Mouse (Mus musculus): ENCODE measurements around the gene Ndufa12.
A peak's percentile ranks its signal among the peaks of the same experiment; 100 is the strongest.

The Ndufa12 gene

DNA sequence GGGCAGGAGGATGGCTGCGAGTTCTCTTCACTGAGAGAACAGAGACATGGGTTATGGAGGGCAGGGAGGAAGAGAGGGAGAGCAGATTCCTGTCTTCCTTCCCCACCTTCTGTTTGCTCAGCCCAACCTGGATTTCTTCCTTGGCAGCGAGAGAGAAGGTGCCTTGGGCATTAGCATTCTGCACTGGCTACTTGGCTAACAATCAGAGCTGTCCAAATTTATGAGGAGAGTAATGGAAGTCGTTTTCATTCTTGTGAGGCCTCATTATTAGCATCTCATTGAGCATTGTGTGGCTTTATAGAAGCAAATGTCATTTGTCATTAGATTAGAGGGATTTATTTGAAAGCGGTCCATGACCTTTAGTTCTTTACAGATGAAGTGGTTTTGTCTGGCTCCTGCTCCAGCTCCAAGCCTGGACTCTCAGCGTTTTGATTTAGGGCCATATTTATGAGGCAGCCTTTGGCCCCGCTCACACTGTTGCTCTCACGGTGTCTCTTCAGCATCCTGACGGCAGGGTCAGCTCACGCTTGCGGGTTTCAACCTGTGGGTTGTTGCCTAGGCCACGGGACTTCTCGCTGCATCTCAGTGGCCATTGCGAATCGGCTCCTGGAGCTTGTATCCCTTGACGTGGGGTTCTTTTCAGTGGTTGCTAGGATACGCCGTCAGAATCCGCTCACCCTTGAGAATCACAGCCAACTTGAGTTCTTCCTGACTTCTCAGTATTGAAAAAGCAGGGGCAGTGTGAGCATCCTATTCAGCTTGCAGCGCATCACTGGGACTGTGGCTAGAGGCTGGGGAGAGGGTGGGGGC lies 31.9 kb downstream of the Ndufa12 start:
- DNase-seq (ENCODE audit: low spot score) = peak; percentile 18

DNA sequence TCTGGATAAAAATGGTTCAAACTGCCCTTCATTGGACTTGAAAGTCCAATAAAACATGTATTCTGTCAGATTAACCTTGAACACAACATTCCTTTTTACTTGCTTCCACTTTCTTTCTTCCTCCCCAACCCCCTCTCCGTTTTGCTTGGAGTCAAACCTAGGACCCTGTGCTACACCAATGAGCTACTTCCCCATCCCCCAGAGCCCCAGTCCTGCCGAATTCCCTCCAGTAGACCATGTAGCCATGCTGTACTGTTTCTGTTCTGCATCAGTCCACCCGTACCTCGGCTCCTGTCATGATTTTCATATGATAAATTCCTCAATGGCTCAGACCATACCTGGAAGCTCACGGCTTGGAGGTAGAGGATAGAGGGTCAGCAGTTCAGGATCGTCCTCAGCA lies 32.5 kb downstream of the Ndufa12 start:
- DNase-seq (ENCODE audit: low spot score) = no peak

DNA sequence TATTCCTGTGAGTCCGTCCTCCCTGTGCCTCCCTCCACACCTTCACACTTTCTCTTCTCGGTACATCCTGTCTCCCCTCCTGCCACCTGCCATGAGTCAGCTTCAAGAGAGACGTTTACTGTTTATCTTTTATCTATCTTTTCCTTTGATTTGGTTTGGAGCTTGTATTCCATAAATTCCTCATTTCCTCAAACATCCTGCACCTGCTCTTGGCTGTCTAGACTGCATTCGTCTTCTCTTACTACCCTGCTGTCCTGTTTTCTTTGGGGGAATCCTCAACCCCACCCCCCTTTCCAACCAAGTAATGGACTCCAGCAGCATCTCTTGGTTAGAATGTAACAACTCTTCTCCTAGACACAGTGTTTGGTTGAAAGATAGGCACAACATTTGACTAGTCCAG lies 36.7 kb downstream of the Ndufa12 start:
- DNase-seq (ENCODE audit: low spot score) = no peak

DNA sequence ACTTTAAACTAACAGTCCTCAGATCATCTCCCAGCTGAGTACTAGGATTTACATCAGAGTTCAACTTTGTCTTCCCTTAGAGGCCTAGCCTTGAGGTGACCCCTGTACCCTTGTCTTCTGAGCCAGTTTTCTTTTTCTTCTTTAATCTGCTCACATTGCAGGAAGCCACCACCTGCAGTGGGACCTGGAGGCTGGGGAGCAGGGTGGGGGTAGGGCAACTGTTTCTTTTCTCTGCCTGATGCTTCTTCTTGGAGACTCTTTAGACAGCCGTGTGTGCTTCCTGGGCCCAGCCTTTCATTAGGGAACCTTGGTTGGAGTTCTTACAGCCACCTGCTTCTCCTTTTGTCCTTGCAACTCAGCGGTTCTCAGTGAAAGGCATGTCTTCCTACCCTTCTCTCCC lies 42.8 kb downstream of the Ndufa12 start:
- no peak for DNase-seq (ENCODE audit: low spot score)

DNA sequence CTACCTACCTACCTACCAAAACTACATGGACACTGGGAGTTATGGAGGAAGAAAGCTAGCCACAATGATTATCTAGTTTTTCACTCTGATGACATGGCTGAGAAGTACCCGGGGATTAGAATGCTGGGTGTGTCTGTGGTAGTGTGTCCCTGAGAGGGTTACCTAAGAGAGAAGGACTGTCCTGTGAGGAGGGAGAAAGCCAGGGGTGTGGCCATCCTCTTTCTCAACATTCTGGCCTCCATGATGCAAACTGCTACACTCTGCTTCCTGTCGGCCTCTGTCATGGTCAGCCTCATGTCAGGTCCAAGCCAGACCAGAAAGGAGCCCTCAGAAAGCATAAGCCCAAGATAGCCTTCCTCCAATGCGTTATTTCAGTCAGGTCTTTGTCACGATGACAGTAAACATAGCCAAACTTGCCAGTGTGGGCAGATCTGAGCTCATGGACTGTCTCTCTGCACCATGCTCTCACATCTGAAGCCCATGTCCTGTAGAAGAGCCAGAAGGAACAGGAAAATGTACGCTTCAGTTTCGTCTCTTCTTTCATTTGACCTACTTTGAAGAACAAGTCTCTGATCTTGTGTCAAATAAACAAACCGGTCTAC lies 49.3 kb downstream of the Ndufa12 start:
- no peak for DNase-seq (ENCODE audit: low spot score)

DNA sequence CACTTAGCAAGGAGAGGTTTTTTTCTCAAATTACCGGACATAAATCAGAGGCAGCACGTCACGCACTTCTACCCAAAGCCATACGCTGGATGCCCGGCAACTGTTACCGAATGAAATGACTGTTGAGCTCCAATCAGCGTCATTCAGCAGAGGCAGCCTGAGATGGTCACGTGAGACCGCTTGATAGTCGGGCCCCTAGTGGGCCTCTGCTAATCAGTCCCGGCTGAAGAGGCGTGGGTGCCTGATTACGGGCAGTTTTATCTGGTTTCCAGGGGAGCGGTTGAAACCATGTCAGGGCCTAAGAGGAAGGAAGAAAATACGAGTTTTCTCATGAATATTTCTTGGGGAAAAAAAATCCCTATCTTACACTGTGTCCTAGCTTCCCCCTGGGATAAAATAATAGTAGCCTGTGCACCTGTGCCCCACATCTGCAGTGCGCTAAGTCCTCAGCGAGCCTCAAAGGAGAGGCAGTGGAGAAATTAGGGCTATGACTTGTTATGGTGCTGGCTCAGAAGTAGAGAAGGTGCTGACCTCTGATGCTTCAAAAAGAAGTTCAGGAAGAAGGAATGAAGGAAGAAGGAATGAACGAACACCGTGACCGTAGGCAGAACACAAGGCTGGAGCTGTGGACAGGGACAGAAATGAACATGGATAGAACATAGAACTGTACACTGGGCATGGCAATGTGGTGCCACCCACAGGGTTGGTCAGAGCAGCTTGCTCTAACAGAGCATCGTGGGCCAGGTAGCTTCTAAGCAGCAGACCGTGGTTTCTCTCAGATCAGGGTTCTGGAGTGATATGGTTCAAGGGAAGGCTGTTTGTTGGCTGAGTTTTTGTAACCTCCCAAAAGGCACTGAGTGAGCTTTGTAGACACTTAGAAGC lies 51.3 kb downstream of the Ndufa12 start:
- DNase-seq (ENCODE audit: low spot score) = peak; percentile 13

DNA sequence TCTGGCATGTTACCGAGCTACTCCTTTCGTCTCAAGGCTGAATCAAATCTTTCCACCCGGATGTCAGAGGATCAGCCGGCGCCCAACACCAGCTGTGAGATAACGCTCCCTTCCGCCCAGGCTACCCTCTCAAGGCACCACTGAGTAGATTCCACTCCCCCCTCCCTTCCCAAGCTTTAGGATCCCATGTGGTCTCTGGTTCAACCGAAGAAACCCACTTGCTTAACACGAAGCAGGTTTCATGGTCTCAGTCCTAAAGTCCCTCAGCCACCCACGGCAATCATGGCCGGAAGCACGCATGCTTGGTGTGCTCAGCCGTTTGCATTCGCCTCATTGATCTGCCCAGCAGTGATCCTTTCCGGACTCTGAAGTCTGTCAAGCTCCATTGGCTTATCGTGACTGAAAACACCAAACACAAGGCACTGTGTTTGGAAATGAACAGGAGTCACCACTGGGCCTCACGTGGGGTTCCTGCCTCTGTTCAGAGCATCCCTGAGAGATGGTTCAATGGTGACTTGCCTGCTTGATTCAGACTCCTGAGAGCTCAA lies 54.8 kb downstream of the Ndufa12 start:
- no peak for DNase-seq (ENCODE audit: low spot score)

DNA sequence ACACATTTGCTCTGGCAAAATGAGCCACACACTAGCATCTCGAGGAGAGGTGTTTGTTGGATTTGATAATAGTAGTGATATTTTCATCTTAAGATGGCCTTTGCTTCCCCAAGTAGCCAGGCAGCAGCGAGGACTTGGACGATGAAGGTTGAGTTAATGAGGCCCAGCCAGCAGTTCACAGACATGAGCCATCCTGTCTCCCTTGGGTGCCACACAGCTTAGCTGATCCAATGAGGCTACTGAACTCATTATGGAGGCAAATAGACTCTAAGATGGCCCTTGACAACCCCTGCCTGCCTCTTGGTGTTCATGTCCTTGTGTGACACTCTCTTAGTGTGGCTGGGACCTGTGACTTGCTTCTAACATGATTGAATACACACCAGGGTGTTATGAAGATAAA lies 56.2 kb downstream of the Ndufa12 start:
- DNase-seq (ENCODE audit: low spot score) = no peak

DNA sequence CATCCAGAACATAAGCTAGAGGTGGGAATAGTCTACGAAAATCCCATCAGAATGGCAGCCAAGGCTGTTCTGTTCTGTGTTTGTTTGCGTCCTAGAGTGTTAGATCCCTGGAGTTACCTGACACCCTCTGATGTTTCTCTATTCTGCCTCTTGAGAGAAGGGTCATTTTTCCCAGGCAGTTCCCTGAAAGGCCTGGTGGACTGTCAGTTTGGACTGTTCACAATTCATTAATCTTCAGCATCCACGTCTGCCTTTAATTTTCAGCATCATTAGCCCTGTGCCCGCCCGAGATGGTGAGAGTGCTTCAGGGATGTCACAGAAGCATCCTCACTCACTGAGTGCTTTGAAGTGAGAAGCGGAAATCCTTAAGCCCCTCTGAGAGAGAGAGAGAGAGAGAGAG lies 57.2 kb downstream of the Ndufa12 start:
- DNase-seq (ENCODE audit: low spot score) = no peak

DNA sequence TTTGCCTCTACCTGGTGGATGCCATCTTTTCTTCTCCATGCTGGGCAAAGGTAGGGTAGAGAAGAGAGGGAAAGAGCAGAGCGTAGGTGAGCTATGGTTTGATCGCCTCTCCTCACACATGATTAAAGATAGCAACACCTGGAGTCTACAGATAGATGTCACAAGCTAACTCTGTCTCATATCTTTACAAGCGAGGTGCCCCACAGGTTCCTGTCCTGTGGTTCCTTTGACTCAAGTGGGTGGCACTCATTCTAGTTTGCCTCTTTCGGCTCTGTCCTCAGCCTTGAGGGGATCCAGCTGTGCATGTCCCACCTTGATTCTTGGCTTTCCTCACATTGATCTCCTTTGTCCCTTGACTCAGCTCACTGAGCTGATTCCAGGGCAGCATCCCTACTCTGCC lies 58.0 kb downstream of the Ndufa12 start:
- no peak for DNase-seq (ENCODE audit: low spot score)

DNA sequence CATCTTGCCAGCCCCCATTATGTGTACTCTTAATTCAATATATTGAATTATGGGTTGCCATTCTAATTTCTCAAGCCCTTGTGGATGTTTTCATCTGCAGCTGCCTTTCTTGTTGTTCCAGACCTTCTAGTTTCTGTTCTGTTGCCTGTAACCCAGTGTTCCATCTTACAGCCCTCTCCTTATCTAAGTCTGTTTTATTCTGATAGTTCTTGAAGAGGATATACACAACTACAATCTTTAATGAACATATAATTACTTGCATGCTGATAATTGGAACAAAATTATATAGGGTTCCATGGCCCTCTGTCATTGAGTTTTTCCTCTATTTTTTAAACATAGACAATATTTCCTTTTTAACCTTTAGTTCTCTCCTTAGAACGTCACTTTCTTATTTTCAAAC lies 62.0 kb downstream of the Ndufa12 start:
- DNase-seq (ENCODE audit: low spot score) = no peak

DNA sequence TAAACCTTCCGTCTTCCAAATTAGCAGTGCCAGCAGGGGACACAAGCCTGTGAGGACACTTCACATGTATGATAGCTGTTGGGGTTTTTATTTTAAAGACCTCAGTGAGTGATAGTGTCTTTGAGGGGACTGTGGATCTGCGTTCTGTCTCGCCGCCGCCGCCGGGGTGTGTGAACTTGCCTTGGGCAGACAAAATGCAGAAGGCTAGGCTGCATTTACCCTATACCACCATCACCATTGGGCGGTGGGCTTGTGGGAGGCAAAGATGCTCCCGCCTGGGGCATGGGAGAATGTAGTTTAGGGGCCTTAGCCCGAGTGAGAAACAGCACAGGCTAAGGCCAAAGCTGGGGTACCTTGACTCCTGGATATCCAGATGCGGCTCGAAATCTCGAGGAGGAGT lies 64.1 kb downstream of the Ndufa12 start:
- DNase-seq (ENCODE audit: low spot score) = no peak

DNA sequence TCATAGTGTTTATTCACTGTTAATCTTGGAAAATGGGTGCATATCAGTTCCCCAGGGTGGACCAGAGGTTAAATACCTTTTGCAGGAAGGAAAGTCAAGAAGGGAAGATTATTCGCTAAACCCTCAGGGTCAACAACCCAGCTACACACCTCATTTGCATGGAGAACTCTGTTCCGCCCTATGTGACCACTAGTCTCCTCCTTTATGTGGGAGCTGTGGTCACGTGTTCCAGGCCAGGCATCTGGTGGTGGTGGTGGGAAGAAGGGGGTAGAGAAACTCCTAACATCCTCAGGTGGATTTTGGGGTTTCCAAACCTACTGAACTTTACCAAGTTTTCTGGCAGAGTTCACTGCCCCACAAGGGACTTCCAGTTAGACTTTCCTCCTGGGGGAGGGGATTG lies 64.7 kb downstream of the Ndufa12 start:
- no peak for DNase-seq (ENCODE audit: low spot score)

DNA sequence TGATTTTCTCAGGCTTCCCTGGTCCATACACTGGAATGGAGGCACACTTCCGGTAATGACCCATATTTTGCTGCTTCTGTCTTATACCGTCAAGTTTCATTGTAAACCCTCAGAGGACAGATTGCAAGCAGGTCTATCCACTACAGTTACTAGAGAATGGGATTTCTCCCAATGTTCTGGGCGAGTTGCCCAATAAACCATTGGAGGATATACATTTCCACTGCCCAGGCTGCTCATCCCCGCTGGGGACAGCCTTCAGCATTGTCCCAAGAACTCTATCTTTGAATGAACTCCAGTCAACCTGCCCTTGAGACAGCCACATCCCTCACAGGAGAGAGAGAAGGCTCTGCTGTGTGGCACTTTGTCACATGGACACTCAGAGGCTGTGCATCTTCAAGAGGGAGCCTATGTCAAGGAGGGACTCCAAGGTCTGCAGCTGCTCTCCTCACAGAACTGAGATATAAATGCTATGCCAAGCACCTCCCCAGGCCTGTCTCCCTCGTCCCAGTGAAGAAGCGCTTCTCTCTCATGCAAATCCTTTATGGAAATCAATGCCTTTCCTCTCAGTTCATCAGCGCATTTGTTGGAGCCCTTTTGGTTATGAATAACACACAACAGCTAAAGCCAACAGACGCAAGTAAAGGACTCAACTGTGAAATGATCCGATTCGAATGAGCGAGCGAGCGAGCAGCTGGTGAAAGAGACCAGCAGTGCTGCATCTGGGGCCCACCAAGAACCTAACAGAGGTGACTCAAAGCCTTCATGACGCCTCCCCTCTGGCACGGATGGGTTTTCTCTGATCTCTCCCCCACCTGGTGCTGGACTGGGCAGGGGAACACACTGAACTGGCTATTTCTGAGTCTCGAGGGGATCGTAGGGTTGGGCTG lies 67.4 kb downstream of the Ndufa12 start:
- DNase-seq (ENCODE audit: low spot score) = no peak

All from yolk sac, embryonic 10.5 days (tissue).